Mouse (Mus musculus) embryonic facial prominence, embryonic 14.5 days (tissue): Measurements from ENCODE around the gene Igf2bp3. TPM values are rescaled to one million over a fixed set of nuclear protein-coding genes. Genes with fewer than 3 reads are reported as not detected.

ENCODE experiments used
- ATAC-seq: fragments of 200-750 bp; cut with Nextera tagmentation; 2 replicates; pipeline ENCODE4 v1.8.0; 2017; ENCODE audit warnings: low read depth, moderate number of reproducible peaks, moderate TSS enrichment
- DNase-seq: peaks from one replicate; pipeline ENCODE4 v3.0.0-alpha.2; 2015; ENCODE audit warnings: low spot score
- H3K27ac ChIP-seq: fragments of 300-500 bp; sonication (generic); replicated peaks from 2 replicates; pipeline ENCODE4 v1.5.1; 2014; ENCODE audit warnings: low read depth, mild to moderate bottlenecking, low read length, moderate library complexity
- H3K27me3 ChIP-seq: fragments of 300-500 bp; sonication (generic); replicated peaks from 2 replicates; pipeline ENCODE4 v1.6.1; 2014; ENCODE audit warnings: low read length; ENCODE audit not compliant: control insufficient read depth, insufficient read depth
- H3K36me3 ChIP-seq: fragments of 300-500 bp; sonication (generic); 2 replicates; pipeline ENCODE4 v1.6.1; 2014; ENCODE audit warnings: low read length, mixed read lengths; ENCODE audit not compliant: control insufficient read depth, insufficient read depth
- H3K4me1 ChIP-seq: fragments of 300-500 bp; sonication (generic); 2 replicates; pipeline ENCODE4 v1.6.1; 2014; ENCODE audit warnings: antibody characterized with exemption, low read length; ENCODE audit not compliant: control insufficient read depth, insufficient read depth
- H3K4me2 ChIP-seq: fragments of 300-500 bp; sonication (generic); 2 replicates; pipeline ENCODE4 v1.6.1; 2014; ENCODE audit warnings: low read depth, mild to moderate bottlenecking, low read length, moderate library complexity, mixed read lengths
- H3K4me3 ChIP-seq: fragments of 300-500 bp; sonication (generic); 2 replicates; pipeline ENCODE4 v1.5.1; 2014; ENCODE audit warnings: low read depth, mild to moderate bottlenecking, low read length
- H3K9ac ChIP-seq: fragments of 300-500 bp; sonication (generic); 2 replicates; pipeline ENCODE4 v1.6.1; 2014; ENCODE audit warnings: low read depth, mild to moderate bottlenecking, low read length, moderate library complexity, mixed read lengths
- H3K9me3 ChIP-seq: fragments of 300-500 bp; sonication (generic); 2 replicates; pipeline ENCODE4 v1.6.1; 2016; ENCODE audit warnings: low read length; ENCODE audit not compliant: control insufficient read depth
- WGBS: fragments of 180-500 bp; shearing (Covaris S2); extraction: QIAGEN DNeasy Blood & Tissue Kit; methylation state at CpG from one replicate; pipeline ENCODE4 v1.1.7; 2014; 5-methylcytosine and 5-hydroxymethylcytosine counted together
- polyA plus RNA-seq: library from polyadenylated mRNA; unstranded; fragments of >200 nt; fragmentation: Nextera tagmentation; extraction: Ambion mirVana; gene quantifications from 2 replicates; pipeline ENCODE4 v1.2.1, GENCODE M21; 2014

Gene Igf2bp3
- polyA plus RNA-seq, 1 experiment from 2014 or later: 49.4 TPM

DNA sequence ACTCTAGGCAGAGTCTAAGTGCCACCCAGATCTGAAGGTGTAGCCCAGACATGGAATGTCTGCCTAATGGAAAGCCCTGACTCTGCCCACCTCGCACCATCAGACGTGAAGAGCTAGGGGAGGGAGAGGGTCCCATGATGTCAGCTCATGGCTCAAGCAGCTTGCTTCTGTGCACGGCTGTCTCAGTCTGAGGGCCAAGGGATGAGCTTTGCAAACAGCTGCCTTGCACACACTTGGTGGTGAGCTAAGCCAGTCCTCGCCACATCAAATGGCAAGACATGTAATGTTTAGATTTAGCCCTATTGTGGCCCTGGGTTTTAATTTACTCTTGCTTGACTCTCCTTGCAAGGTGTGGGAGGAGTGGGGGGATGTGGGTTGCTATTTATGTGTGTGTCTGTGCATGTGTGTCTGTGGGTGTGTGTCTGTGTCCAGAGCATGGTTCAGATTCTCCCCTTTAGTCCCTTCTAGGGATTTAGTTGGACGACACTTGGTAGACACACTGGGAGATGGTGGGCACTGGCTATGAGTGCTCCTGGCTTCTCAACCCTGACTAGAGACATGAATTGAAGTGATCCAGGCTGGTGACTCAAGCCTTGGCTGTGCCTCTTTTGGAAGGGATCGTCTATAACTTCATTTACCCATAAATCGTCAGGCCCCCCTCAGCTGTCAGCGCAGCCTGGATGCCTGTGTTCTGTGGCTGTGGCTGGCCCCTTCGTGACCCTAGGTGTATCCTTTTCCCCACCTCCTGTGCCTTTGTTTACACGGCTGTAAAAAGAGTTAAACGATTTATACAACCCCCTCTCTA, 10.4 kb upstream of the Igf2bp3 start:
- ATAC-seq (peak; percentile 27; the same call in 1 of the 2 replicates), DNase-seq (peak; percentile 31)
- Histone ChIP-seq H3K27me3 (no peaks in the 10 kb centered on the region), H3K9ac (no peak overlapping the region), H3K9me3 (no peaks in the 10 kb centered on the region), H3K4me3 (no peak overlapping the region), H3K27ac (no peak overlapping the region), H3K4me2 (no peak overlapping the region), H3K4me1 (0 out of 2 replicates have a peak, but pooled peaks cover 2% of the 10 kb centered on the region), H3K36me3 (no peaks in the 10 kb centered on the region)
- 61% methylated on average over 11 of the region's 11 CpGs for WGBS

GRCm38 (mm10) chr6:49221906-49222305, 7.1 kb upstream of the Igf2bp3 start:
- WGBS: 3% methylated on average over 7 of the region's 7 CpGs
- H3K36me3 ChIP-seq: no peaks in the 10 kb centered on the region
- no peak overlapping the region for H3K9ac ChIP-seq
- no peak overlapping the region for H3K27ac ChIP-seq
- ATAC-seq: no peak
- H3K4me3 ChIP-seq: no peak overlapping the region
- H3K27me3 ChIP-seq: no peaks in the 10 kb centered on the region
- 0 out of 2 replicates have a peak overlapping the region, but pooled peaks have one; percentile 16 for H3K4me2 ChIP-seq
- no peaks in the 10 kb centered on the region for H3K4me1 ChIP-seq
- no peaks in the 10 kb centered on the region for H3K9me3 ChIP-seq
- peak; percentile 72 for DNase-seq

- Histone ChIP-seq H3K4me2 (peak overlapping the region; percentile 53), H3K9me3 (no peaks in the 10 kb centered on the region), H3K27me3 (no peaks in the 10 kb centered on the region), H3K27ac (no peak overlapping the region), H3K4me3 (peak overlapping the region; percentile 13), H3K9ac (0 out of 2 replicates have a peak overlapping the region, but pooled peaks have one; percentile 38), H3K36me3 (no peaks in the 10 kb centered on the region), H3K4me1 (no peaks in the 10 kb centered on the region)
- 3% methylated on average over 16 of the region's 16 CpGs for WGBS
- DNase-seq (no peak), ATAC-seq (no peak)
Observed at GRCm38 (mm10) chr6:49219920-49220604, 5.3 kb upstream of the Igf2bp3 start.

DNA sequence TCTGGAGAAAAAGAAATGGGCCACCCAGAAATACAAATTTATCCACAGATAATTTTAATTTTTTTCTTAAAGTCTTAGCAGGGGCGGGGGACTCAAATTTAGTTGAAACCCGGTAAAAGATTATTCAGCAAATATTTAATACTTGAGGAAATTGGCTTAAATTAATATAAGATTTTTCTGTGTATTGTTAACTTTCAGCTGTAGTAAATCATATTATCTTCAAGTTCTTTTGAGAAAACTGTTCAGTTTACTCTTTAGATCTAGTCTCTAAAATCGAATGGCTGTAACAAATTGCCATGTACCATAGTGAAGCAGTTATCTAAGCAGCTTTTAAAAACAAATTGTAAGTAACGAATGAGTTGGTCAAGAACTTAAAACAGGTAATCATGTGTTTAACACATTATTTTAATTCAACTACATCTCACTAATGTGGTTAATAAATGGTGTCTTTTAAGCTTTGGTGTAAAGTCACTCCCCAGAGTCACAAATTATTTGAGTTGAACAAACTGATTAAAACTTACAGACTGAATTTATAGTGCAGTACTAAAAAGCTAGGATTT, 4.3 kb upstream of the Igf2bp3 start:
- DNase-seq (no peak), ATAC-seq (no peak)
- H3K4me3 ChIP-seq: no peak overlapping the region
- H3K36me3 ChIP-seq: no peaks in the 10 kb centered on the region
- H3K4me2 ChIP-seq: no peak overlapping the region
- no peak overlapping the region for H3K27ac ChIP-seq
- WGBS: 17% methylated on average over 4 of the region's 4 CpGs
- H3K27me3 ChIP-seq: no peaks in the 10 kb centered on the region
- no peaks in the 10 kb centered on the region for H3K9me3 ChIP-seq
- no peak overlapping the region for H3K9ac ChIP-seq
- H3K4me1 ChIP-seq: no peaks in the 10 kb centered on the region

- Histone ChIP-seq H3K4me2 (peak overlapping the region; percentile 90), H3K4me1 (peaks cover under 1% of the 10 kb centered on the region; the same call in 1 of the 2 replicates), H3K9ac (peak overlapping the region; percentile 51), H3K9me3 (no peaks in the 10 kb centered on the region), H3K4me3 (peak overlapping the region; percentile 64), H3K36me3 (no peaks in the 10 kb centered on the region), H3K27me3 (no peaks in the 10 kb centered on the region), H3K27ac (no peak overlapping the region)
- DNase-seq (no peak), ATAC-seq (no peak)
- under 1% methylated on average over 30 of the region's 31 CpGs for WGBS
Observed at GRCm38 (mm10) chr6:49218275-49218802, 3.6 kb upstream of the Igf2bp3 start.

- Histone ChIP-seq H3K9ac (peak overlapping the region; percentile 77), H3K4me2 (peak overlapping the region; percentile 90), H3K4me3 (peak overlapping the region; percentile 64), H3K36me3 (no peaks in the 10 kb centered on the region), H3K27ac (peak overlapping the region; percentile 94), H3K4me1 (peaks cover 7% of the 10 kb centered on the region), H3K9me3 (no peaks in the 10 kb centered on the region), H3K27me3 (no peaks in the 10 kb centered on the region)
- ATAC-seq (peak; percentile 96), DNase-seq (peak; percentile 99)
- WGBS: under 1% methylated on average over 44 of the region's 56 CpGs
Observed at GRCm38 (mm10) chr6:49217581-49218274, 3.0 kb upstream of the Igf2bp3 start.

GRCm38 (mm10) chr6:49216811-49217542, 2.2 kb upstream of the Igf2bp3 start:
- ATAC-seq: no peak
- H3K9ac ChIP-seq: peak overlapping the region; percentile 77
- H3K27ac ChIP-seq: peak overlapping the region; percentile 94
- no peaks in the 10 kb centered on the region for H3K9me3 ChIP-seq
- no peaks in the 10 kb centered on the region for H3K36me3 ChIP-seq
- no peaks in the 10 kb centered on the region for H3K27me3 ChIP-seq
- H3K4me2 ChIP-seq: peak overlapping the region; percentile 90
- DNase-seq: no peak
- WGBS: 5% methylated on average over 11 of the region's 11 CpGs
- peak overlapping the region; percentile 64 for H3K4me3 ChIP-seq
- peaks cover 10% of the 10 kb centered on the region for H3K4me1 ChIP-seq
